7 mouse cellular contexts compared by ENCODE assay signal in genomic region chr6:23838401-23839008, GRCm38 (mm10). TPM values are rescaled to one million over a fixed set of nuclear protein-coding genes. Genes with fewer than 3 reads are reported as not detected.
DNase-seq lines count a peak whose midpoint lies in the region; ATAC-seq lines count a peak whose summit lies in the region.

No protein-coding gene starts in this region.

- peak overlapping the region; percentile 81 for H3K9ac ChIP-seq in heart, embryonic 13.5 days

- H3K4me1 ChIP-seq in heart, embryonic 13.5 days: 0 out of 2 replicates have a peak, but pooled peaks cover 5% of the 10 kb centered on the region
- peaks cover 16% of the 10 kb centered on the region for H3K4me1 ChIP-seq in midbrain, embryonic 10.5 days

- 2% methylated on average over 35 of the region's 35 CpGs for WGBS in heart, embryonic 13.5 days
- WGBS in midbrain, embryonic 10.5 days: 2% methylated on average over 35 of the region's 35 CpGs

- no peak overlapping the region for H3K27ac ChIP-seq in heart, embryonic 13.5 days (replicated peaks)
- H3K27ac ChIP-seq in midbrain, embryonic 10.5 days (replicated peaks): peak overlapping the region; percentile 80

- peak; percentile 14 to 19 for DNase-seq in right cerebral cortex, adult 2 months (ENCODE audit: low spot score in 2 of 2)
- DNase-seq in right cerebral cortex, postnatal 4 days: no peak
- DNase-seq in cerebellum, postnatal 36 days: peak; percentile 51 to 67
- DNase-seq in kidney, postnatal 10 days: peak; percentile 57
- DNase-seq in midbrain, embryonic 10.5 days (ENCODE audit: low spot score): peak; percentile 38
- DNase-seq in embryo, embryonic 9.5 days (ENCODE audit: extremely low spot score): no peak

- H3K27me3 ChIP-seq in heart, embryonic 13.5 days (replicated peaks): peaks cover 33% of the 10 kb centered on the region
- H3K27me3 ChIP-seq in midbrain, embryonic 10.5 days (ENCODE audit: low read depth, poor library complexity, severe bottlenecking): peaks cover 46% of the 10 kb centered on the region

- H3K4me3 ChIP-seq in heart, embryonic 13.5 days: peak overlapping the region; percentile 80
- peak overlapping the region; percentile 76 for H3K4me3 ChIP-seq in midbrain, embryonic 10.5 days

- no peaks in the 10 kb centered on the region for H3K9me3 ChIP-seq in heart, embryonic 13.5 days
- H3K9me3 ChIP-seq in midbrain, embryonic 10.5 days (replicated peaks): no peaks in the 10 kb centered on the region

- no peak for ATAC-seq in heart, embryonic 13.5 days (ENCODE audit: extremely low read depth, insufficient number of reproducible peaks, low FRiP score, low TSS enrichment)

- no peaks in the 10 kb centered on the region for H3K36me3 ChIP-seq in heart, embryonic 13.5 days
- no peaks in the 10 kb centered on the region for H3K36me3 ChIP-seq in midbrain, embryonic 10.5 days

- peak overlapping the region; percentile 95 for H3K4me2 ChIP-seq in heart, embryonic 13.5 days

RNA-seq across cellular contexts. Expression of gene Cadps2, which starts 0.7 kb away (rescaled TPM):
- 0.78 and 1.1 TPM in 2 replicates for polyA plus RNA-seq in heart, embryonic 13.5 days (2015; fragmentation: Nextera tagmentation; extraction: Ambion mirVana)
- 1.1 and 1.4 TPM in 2 replicates for polyA plus RNA-seq in midbrain, embryonic 10.5 days (2016; fragmentation: Nextera tagmentation; extraction: Ambion mirVana)

Comparison
In these comparisons a context has a peak if more than half of its experiments do, and no peak if none do; other contexts are left out.
1. DNase-seq: peak in right cerebral cortex, adult 2 months (2 of 2), cerebellum, postnatal 36 days (2 of 2), kidney, postnatal 10 days (single experiment) and midbrain, embryonic 10.5 days (single experiment); none in right cerebral cortex, postnatal 4 days (single experiment) and embryo, embryonic 9.5 days (single experiment).